Mouse (Mus musculus) spleen, postnatal 10 days (tissue): Measurements from ENCODE around the gene Apip.
A peak's percentile ranks its signal among the peaks of the same experiment; 100 is the strongest.

ENCODE experiments used
- DNase-seq, 2 experiments: peaks; one replicate each; pipeline ENCODE4 v3.0.0; 2021 to 2022; ENCODE audit warnings: low spot score in 2 of 2

Apip gene

DNA sequence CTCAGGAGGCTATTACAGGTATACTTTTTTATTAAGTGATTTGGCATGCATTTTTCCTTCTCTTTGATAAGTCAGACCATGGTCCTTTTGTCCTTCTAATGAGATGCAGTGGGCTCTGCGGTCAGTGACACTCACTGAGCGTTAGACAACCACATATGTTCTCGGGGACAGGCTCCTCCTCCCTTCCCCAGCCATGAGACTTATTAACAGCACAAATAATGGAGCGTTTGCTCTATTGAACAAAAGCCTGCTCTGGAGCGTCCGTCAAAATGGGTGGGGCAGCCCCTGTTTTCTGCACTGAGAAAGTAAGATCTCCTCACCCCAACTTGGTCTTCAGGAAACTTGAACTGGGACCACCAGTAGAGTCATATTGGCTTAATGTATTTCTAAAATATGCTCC lies 16.0 kb downstream of the Apip start:
- no peak for DNase-seq

DNA sequence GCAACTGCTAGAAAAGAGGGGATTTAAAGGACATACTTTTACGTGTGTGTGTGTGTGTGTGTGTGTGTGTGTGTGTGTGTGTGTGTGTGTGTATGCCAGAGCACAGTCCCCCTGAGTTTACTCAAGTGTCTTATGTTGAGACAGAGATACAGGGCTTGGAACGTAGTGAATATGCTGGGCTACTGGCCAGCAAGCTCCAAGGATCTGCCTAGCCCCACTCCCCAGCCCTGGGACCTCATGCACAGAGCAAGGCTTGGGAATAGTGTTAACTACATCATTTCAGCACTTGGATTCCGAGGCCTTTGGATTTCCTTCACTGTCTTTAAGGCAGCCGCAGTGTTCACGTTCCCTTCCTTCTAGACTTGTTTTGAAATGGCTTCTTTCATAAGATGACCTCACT lies 29.1 kb downstream of the Apip start:
- DNase-seq = no peak

DNA sequence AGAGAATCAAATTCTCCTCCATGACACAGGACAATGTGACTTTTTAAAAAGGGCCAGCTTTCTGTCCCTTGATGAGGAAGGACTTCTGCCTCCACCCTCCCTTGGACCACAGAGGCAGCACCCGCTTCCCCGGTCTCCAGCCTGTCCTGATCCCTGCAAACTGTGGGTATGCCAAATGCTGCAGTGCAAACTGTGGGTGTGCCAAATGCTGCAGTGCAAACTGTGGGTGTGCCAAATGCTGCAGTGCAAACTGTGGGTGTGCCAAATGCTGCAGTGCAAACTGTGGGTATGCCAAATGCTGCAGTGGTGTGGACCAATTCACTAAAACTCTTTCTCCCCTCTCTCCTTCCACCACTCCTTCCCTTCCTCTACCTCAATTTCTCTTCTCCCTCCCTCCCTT lies 32.7 kb downstream of the Apip start:
- DNase-seq = no peak

DNA sequence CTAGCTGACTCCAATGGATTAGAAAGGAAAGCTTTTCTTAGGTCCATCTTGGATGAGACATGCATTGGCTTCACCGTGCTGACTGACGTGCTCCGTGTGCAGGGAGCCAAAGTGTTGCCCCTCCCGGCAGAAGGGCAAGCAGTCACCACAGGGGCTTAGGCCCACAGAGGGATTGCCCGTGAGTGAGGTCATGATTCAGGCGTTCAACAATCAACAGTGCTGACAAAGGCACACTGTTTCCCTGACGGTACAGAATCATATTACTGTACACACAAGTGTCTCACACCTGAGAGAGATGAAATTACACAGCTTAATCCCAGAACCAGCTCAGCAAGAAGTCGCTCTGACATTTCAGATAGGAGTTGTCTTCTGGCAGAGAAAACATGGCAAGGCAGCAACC lies 38.2 kb downstream of the Apip start:
- no peak for DNase-seq

DNA sequence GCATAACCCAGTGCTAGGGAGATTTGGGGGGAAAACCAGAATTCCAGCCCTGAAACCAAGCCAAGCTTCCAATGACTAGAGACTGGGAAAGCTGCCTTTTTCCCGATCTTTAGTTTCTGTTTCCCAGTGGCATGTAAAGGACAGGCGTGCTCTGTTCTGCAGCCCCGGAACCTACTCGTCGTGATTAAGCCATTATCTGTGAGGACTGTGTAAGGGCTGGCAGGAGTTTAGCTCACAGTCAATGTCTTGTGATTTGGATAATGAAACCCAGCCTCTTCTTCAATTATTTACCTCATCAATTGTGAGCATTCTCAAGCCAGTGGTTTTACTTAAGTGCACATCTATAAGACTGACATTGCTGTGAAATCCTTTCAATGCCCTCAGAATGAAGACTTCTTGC lies 43.7 kb downstream of the Apip start:
- no peak for DNase-seq

DNA sequence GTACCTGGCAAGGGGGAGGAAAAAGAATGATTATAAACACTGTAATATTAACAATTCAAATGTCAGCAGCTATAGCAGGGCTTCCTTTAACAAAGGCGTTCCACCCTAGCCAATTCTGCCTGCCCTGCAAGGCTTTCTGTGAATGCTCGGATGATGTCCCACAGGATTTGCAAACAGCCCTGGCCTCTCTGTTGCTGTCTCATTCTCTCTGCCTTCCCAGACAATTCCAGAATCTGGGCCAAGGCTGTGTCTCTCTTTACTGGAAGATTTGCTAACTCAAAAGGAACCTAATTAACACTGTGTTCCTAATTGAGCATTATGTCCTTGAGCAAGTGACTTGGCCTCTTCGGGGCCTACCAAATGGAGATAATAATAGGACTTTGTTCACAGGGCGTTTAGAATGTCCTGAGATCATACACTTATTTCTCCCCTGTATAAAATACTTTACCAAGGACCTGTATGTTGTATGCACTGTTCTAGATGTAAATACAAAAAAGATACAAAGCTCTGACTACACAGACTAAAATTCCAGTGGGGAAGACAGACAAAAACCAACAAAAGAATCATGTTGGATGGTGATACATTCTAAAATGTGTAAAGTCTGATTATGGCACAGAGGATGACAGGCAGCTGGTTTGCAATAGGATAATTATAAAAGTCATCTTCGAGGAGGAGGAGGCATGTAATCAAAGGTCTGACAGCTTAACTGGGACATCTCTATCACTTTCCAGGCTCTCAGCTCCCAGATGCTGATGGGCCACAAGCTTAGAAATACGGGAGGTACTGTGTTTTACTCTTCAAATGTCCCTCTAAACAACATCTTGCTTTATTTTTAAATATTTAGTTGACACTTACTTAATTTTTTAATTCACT lies 45.1 kb downstream of the Apip start:
- no peak for DNase-seq

DNA sequence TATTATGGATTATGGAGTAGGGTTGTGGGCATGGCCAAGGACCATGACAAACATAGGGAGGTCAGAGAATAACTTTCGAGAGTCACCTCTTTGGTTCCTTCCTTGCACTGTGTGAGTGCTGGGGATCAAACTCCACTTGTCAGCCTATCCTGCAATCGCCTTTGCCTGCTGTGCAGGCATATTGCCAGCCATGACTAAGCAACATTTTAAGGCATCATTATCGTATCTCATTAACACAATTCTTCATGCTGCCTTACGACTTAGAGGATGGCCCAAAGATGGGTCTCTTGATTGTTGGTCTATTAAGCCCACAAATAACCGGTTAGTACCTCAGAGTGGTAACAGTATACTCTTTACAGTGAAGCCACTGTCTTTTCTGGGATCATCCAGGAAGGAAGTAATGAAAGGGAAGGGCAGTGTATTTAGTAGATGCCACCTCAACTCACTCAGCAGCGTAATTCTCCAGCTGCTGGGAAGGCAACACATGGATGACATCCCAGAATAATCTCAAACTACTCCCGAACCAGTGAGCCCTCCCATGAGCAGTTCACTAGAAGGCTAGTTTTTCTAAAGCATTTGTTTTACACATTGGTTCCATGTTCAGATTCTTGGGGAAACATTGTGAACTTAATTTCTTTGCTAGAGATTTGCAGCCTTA lies 45.9 kb downstream of the Apip start:
- DNase-seq = peak; percentile 38 to 75

DNA sequence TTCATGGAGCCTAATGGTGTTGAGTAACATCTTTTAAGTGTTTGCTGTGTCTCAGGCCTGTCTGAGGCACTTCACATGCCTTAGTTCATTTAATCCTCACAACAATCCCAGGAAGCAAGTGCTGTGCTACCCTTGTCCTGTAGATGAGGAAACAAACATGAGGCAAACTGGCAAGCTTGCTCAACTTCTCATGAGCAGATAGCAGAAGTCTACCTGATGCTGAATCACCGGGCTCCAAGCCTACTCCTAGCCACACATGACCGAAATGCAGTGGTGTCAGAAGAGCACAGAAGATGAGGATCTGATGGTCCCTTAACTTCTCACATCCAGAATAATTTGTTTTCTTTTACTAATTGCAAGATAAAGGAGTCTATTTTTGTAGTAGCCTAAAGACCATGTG lies 56.2 kb downstream of the Apip start:
- DNase-seq = no peak

DNA sequence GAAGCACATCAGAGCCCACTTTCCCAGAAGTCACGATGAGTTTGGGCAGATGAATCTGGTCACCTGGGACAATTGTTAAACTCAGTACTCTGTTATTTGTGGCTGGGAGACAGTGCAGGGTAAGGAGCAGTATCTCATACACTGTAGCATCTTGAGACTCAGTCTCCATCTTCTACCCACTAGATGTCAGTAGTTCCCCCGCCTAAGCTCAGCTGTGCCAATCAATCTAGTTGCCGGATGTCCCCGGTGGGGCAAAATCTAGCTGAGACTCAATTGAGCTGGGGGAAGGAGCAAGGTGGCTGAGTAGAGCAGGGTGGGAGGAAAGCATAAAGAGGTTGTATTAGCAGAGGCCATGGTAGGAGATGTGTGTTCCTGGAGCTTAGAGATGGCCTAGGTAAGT lies 57.7 kb downstream of the Apip start:
- DNase-seq = no peak

DNA sequence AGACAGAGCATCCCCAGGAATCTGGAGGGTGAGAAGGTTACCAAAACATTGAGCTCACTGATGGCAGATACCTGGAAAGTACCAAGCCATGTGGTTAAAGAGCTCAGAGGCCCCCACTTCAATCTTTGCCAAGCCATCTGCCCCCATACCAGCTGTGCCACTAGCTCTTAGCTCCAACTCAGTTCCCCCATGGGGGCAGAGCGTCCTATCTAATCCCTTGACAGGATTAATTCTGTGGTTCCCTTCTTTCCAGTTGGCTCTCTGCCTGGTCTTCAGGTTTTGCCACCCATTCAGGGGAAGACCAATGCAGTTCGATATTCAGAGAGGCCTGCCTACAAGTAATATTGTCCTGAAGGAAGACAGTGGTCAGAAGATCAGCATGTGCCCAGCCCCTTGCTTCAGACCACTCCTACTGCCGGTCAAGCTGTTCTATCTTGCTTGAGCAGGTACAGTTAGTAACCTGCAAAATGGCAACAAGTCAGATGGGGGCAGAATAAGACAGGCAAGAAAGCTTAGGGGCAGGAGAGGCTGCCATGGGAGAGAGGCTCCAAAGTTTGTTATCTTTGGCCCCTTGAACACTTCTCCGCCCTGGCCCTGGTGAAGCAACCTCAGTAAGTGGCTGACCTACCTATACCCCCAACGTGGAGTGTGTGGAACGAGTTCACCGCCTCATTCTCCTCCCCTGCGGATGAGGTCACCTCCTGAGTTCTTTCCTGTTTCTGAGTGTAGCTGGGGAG lies 65.2 kb downstream of the Apip start:
- DNase-seq = no peak
